Mouse (Mus musculus) liver, postnatal 0 days (tissue): ENCODE data around the gene Paqr8.

ENCODE experiments used
- CTCF ChIP-seq: sonication (generic); IDR thresholded peaks from 2 replicates; pipeline ENCODE4 v1.5.1; 2016; ENCODE audit warnings: antibody characterized with exemption, low read depth
- EP300 ChIP-seq: IDR thresholded peaks from 2 replicates; pipeline ENCODE4 v1.6.1; 2016; ENCODE audit warnings: antibody characterized with exemption, low read depth, mild to moderate bottlenecking

DNA sequence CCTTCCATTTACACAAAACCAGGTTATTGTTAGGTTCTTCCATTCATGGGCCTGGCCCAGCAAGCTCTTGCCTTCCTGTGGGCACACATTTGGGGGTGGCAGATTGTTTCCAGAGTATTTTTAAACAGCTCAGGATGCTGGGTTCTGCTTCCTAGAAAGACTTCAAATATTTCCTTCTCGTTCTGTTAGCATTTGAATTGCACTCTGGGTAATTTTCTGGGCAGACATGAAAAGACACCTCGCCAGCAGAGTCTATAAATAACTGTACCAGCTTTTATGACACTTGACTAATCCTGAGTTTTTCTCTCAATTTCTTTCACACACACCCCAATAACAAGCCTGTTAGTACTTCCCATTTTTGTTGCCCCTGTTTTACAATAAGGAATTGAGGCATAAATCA lies 50.9 kb downstream of the Paqr8 start:
- TF ChIP-seq CTCF: no peak
- no peak for TF ChIP-seq EP300
